Mouse (Mus musculus): ENCODE data around the gene Krt25. TPM values are rescaled to one million over a fixed set of nuclear protein-coding genes. Genes with fewer than 3 reads are reported as not detected.

Gene Krt25
- polyA plus RNA-seq, 1 experiment from 2014 or later = not detected

DNA sequence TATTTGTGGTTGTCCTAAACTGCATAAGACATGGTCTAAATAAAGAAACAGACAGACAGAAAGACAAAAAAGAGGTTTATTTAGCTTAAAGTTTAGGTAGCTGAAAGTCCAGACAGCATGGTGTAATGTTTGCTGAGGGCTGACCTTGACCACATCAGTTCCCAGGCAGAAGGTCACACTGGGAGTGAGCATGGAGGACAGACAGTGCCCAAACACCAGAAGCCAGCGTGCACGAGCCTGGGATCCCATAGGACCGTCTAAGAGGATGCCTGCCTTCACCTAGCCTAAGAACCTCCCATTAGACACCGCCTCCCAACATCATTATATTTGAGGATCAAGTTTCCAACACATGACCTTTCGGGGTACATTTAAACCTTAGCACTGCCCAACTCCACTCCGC is 47.1 kb downstream of the Krt25 start:
- Histone ChIP-seq H3K9me3 (replicated peaks) (no peaks in the 10 kb centered on the region), H3K27me3 (no peaks in the 10 kb centered on the region), H3K4me3 (replicated peaks) (no peak overlapping the region), H3K27ac (no peak overlapping the region), H3K36me3 (no peaks in the 10 kb centered on the region), H3K4me2 (no peak overlapping the region), H3K4me1 (no peaks in the 10 kb centered on the region), H3K9ac (no peak overlapping the region)
- WGBS = 63% methylated on average over 6 of the region's 6 CpGs
- no peak for ATAC-seq (replicated peaks; ENCODE audit: low FRiP score)

DNA sequence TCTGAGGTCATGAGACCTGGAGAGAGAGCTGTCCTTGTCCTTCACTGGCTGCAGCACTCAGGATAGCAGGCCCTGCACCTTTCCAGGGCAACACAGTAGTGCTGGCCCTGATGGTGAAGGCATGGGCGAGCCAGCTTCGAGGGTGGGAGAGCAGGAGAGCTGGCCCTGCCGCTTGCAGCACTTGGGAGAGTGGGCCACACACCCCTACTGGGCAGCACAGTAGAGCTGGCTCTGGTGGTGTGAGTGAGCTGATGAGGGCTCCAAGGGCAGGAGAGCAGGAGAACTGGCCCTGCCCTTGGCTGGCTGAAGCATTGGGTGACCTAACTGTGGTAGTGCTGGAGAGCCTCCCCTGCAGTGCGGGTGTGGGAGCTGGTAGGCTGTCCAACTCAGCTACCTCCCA is 50.0 kb downstream of the Krt25 start:
- no peak overlapping the region for H3K27ac ChIP-seq
- no peaks in the 10 kb centered on the region for H3K36me3 ChIP-seq
- H3K4me1 ChIP-seq = no peaks in the 10 kb centered on the region
- no peak overlapping the region for H3K4me2 ChIP-seq
- 80% methylated on average over 4 of the region's 4 CpGs for WGBS
- no peaks in the 10 kb centered on the region for H3K27me3 ChIP-seq
- H3K9me3 ChIP-seq (replicated peaks) = no peaks in the 10 kb centered on the region
- no peak overlapping the region for H3K4me3 ChIP-seq (replicated peaks)
- H3K9ac ChIP-seq = no peak overlapping the region
- ATAC-seq (replicated peaks; ENCODE audit: low FRiP score) = no peak

DNA sequence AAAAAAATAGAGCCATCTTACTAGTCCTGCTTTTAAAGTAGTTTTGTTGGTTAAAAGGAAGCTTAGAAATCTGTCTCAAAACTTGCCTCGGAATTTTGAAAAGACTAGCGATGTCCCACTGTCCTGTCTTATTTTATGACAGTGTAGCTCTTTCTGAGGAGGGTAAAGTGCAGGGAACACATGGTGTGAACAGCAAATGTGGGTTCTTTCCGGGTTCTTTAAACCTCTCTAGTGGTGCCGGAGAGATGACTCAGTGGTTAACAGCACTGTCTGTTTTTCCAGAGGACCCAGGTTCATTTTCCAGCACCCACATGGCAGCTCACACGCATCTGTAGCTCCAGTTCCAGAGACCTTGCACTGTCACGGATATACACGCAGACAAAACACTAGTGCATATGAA is 53.6 kb downstream of the Krt25 start:
- Histone ChIP-seq H3K9ac (no peak overlapping the region), H3K4me2 (no peak overlapping the region), H3K9me3 (replicated peaks) (no peaks in the 10 kb centered on the region), H3K4me1 (no peaks in the 10 kb centered on the region), H3K27me3 (no peaks in the 10 kb centered on the region), H3K4me3 (replicated peaks) (no peak overlapping the region), H3K27ac (no peak overlapping the region), H3K36me3 (no peaks in the 10 kb centered on the region)
- no peak for ATAC-seq (replicated peaks; ENCODE audit: low FRiP score)
- WGBS = 67% methylated on average over 7 of the region's 7 CpGs

DNA sequence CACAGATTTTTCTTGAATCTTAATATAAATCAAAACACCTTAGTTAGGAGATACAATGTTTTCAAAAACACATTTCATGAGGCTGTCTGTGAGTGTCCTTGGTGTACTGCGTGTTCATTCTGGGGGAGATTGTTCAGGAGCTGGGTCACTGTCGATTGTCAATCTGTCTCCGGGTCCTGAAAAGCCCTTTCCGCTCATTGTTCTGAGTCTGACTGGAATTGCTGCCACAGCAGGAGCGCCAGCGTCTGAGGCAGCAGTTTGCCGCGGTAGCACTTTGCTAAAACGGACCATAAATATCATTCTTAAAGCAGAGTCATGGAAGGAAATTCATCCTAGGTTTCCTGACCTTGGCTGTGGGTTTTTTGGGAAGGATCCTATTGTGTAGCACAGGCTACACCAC is 57.0 kb downstream of the Krt25 start:
- ATAC-seq (replicated peaks; ENCODE audit: low FRiP score) = no peak
- H3K9me3 ChIP-seq (replicated peaks) = no peaks in the 10 kb centered on the region
- H3K27ac ChIP-seq = peak overlapping the region; percentile 34
- H3K4me3 ChIP-seq (replicated peaks) = no peak overlapping the region
- H3K4me2 ChIP-seq = no peak overlapping the region
- H3K9ac ChIP-seq = no peak overlapping the region
- H3K4me1 ChIP-seq = no peaks in the 10 kb centered on the region
- no peaks in the 10 kb centered on the region for H3K36me3 ChIP-seq
- WGBS = 59% methylated on average over 9 of the region's 9 CpGs
- no peaks in the 10 kb centered on the region for H3K27me3 ChIP-seq

Other genes with a start within 250 kb of the Krt25 start
- 0.29 and 0.32 TPM in 2 replicates for gene Tns4, start 233.6 kb downstream of the Krt25 start, polyA plus RNA-seq (2015; fragmentation: Nextera tagmentation; extraction: Ambion mirVana)
- gene Ccr7, start 167.9 kb downstream of the Krt25 start, polyA plus RNA-seq (2015; fragmentation: Nextera tagmentation; extraction: Ambion mirVana) = 0.17 and 0.18 TPM in 2 replicates
- gene Smarce1, start 91.9 kb downstream of the Krt25 start, polyA plus RNA-seq (2015; fragmentation: Nextera tagmentation; extraction: Ambion mirVana) = 243 and 249 TPM in 2 replicates
- 0.45 and 0.49 TPM in 2 replicates for gene Krt222, start 78.9 kb downstream of the Krt25 start, polyA plus RNA-seq (2015; fragmentation: Nextera tagmentation; extraction: Ambion mirVana)
- not detected in 2 replicates for gene Krt24, start 37.7 kb downstream of the Krt25 start, polyA plus RNA-seq (2015; fragmentation: Nextera tagmentation; extraction: Ambion mirVana)
- gene Krt26, start 15.0 kb upstream of the Krt25 start, polyA plus RNA-seq (2015; fragmentation: Nextera tagmentation; extraction: Ambion mirVana) = 0.09 TPM in 1 of 2 replicates, not detected in the other
- not detected in 2 replicates for gene Krt27, start 28.2 kb upstream of the Krt25 start, polyA plus RNA-seq (2015; fragmentation: Nextera tagmentation; extraction: Ambion mirVana)
- 0.10 and 0.31 TPM in 2 replicates for gene Krt28, start 52.0 kb upstream of the Krt25 start, polyA plus RNA-seq (2015; fragmentation: Nextera tagmentation; extraction: Ambion mirVana)
- gene Krt10, start 66.4 kb upstream of the Krt25 start, polyA plus RNA-seq (2015; fragmentation: Nextera tagmentation; extraction: Ambion mirVana) = 28.7 and 35.2 TPM in 2 replicates
- not detected in 2 replicates for gene Krt12, start 99.3 kb upstream of the Krt25 start, polyA plus RNA-seq (2015; fragmentation: Nextera tagmentation; extraction: Ambion mirVana)
- gene Krt20, start 115.2 kb upstream of the Krt25 start, polyA plus RNA-seq (2015; fragmentation: Nextera tagmentation; extraction: Ambion mirVana) = 1.2 and 1.7 TPM in 2 replicates
- 19.9 and 20.3 TPM in 2 replicates for gene Krt23, start 170.2 kb upstream of the Krt25 start, polyA plus RNA-seq (2015; fragmentation: Nextera tagmentation; extraction: Ambion mirVana)
- gene Krt39, start 198.4 kb upstream of the Krt25 start, polyA plus RNA-seq (2015; fragmentation: Nextera tagmentation; extraction: Ambion mirVana) = 0.32 and 0.43 TPM in 2 replicates
- not detected in 2 replicates for gene Krt40, start 220.2 kb upstream of the Krt25 start, polyA plus RNA-seq (2015; fragmentation: Nextera tagmentation; extraction: Ambion mirVana)
- gene Krtap3-3, start 227.9 kb upstream of the Krt25 start, polyA plus RNA-seq (2015; fragmentation: Nextera tagmentation; extraction: Ambion mirVana) = not detected in 2 replicates
- not detected in 2 replicates for gene Krtap3-2, start 233.9 kb upstream of the Krt25 start, polyA plus RNA-seq (2015; fragmentation: Nextera tagmentation; extraction: Ambion mirVana)
- gene Gm11939, start 236.5 kb upstream of the Krt25 start, polyA plus RNA-seq (2015; fragmentation: Nextera tagmentation; extraction: Ambion mirVana) = not detected in 2 replicates
- not detected in 2 replicates for gene Krtap3-1, start 243.7 kb upstream of the Krt25 start, polyA plus RNA-seq (2015; fragmentation: Nextera tagmentation; extraction: Ambion mirVana)